Mouse (Mus musculus) liver, embryonic 15.5 days (tissue): Measurements from ENCODE around the gene Tmtc2. TPM values are rescaled to one million over a fixed set of nuclear protein-coding genes. Genes with fewer than 3 reads are reported as not detected.
"Not testable (repeated sequence)": the region's sequence is repeated elsewhere in the genome, so short reads cannot be mapped to it uniquely, and the experiment has no call there.

Experiments
- ATAC-seq: fragments of 200-750 bp; cut with Nextera tagmentation; 2 replicates; pipeline ENCODE4 v1.8.0; 2017; ENCODE audit warnings: moderate number of reproducible peaks, mild to moderate bottlenecking, moderate library complexity; ENCODE audit not compliant: insufficient read depth
- H3K27ac ChIP-seq: fragments of 300-500 bp; sonication (generic); replicated peaks from 2 replicates; pipeline ENCODE4 v1.5.1; 2015; ENCODE audit warnings: mild to moderate bottlenecking, inconsistent platforms
- H3K27me3 ChIP-seq: fragments of 300-500 bp; sonication (generic); 2 replicates; pipeline ENCODE4 v1.6.1; 2015; ENCODE audit warnings: mild to moderate bottlenecking, inconsistent platforms
- H3K36me3 ChIP-seq: fragments of 300-500 bp; sonication (generic); replicated peaks from 2 replicates; pipeline ENCODE4 v1.6.1; 2015; ENCODE audit warnings: moderate library complexity, mild to moderate bottlenecking, inconsistent platforms
- H3K4me1 ChIP-seq: fragments of 300-500 bp; sonication (generic); replicated peaks from 2 replicates; pipeline ENCODE4 v1.6.1; 2015; ENCODE audit warnings: inconsistent platforms
- H3K4me2 ChIP-seq: fragments of 300-500 bp; sonication (generic); 2 replicates; pipeline ENCODE4 v1.6.1; 2015; ENCODE audit warnings: moderate library complexity, mild to moderate bottlenecking, inconsistent platforms
- H3K4me3 ChIP-seq: fragments of 300-500 bp; sonication (generic); replicated peaks from 2 replicates; pipeline ENCODE4 v1.5.1; 2015; ENCODE audit warnings: mild to moderate bottlenecking, inconsistent platforms
- H3K9ac ChIP-seq: fragments of 300-500 bp; sonication (generic); 2 replicates; pipeline ENCODE4 v1.6.1; 2015; ENCODE audit warnings: moderate library complexity, mild to moderate bottlenecking, inconsistent platforms
- H3K9me3 ChIP-seq: fragments of 300-500 bp; sonication (generic); replicated peaks from 2 replicates; pipeline ENCODE4 v1.6.1; 2016; ENCODE audit warnings: inconsistent platforms
- WGBS: fragments of 180-500 bp; shearing (Covaris S2); methylation state at CpG from one replicate; pipeline ENCODE4 v1.1.7; 2015; ENCODE audit warnings: mixed read lengths; ENCODE audit not compliant: insufficient replicate concordance; 5-methylcytosine and 5-hydroxymethylcytosine counted together
- polyA plus RNA-seq: library from polyadenylated mRNA; unstranded; fragments of >200 nt; fragmentation: Nextera tagmentation; extraction: Ambion mirVana; gene quantifications from 2 replicates; pipeline ENCODE4 v1.2.1, GENCODE M21; 2015

Tmtc2 gene
- polyA plus RNA-seq, 1 experiment from 2014 or later = 0.55 TPM

DNA sequence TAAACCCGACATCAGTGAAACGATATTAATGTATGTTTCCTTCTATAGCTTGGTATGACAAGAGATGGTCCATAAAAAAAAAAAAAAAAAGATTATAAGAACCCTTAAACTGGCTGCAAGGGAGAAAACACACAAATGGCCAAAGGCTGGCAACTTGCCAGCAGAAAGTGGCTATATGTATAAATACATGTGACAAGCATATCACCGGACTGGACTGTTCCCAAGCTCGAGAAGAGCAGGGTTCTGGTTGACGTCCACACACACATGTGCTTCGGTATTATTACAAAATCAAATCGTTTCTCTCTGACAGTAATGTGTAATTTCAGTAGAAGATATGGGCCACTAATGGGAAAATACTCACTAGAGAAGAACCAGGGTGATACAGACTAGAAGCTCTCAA is 287.2 kb downstream of the Tmtc2 start:
- H3K9ac ChIP-seq = no peak overlapping the region
- ATAC-seq = no peak
- 64% methylated on average over 7 of the region's 7 CpGs for whole genome bisulfite sequencing

DNA sequence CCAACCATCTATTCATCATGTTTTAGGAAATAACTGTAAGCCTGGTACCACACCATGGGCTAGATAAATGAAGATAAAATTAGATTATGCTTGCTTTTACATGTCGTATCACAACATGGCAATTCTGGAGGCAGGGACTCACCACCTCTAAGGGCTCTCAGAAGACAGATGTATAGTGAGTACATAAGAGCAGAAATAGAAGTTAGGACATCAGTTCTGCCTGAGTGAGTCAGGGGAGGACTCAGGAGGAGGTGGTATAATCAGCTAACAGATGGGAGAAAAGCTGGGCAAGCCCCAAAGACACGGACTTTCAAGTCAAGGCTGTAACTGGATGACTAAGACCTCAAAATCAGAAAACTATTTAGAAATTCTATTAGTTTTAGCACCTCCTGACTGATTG is 288.0 kb downstream of the Tmtc2 start:
- ATAC-seq = no peak
- 59% methylated on average over 2 of the region's 2 CpGs for WGBS
- no peak overlapping the region for H3K4me2 ChIP-seq

More for the DNA sequence above, 287.2 kb downstream of the Tmtc2 start:
- Histone ChIP-seq H3K4me2 (no peak overlapping the region), H3K4me1 (no peaks in the 10 kb centered on the region), H3K4me3 (no peak overlapping the region), H3K9me3 (no peaks in the 10 kb centered on the region), H3K27me3 (no peaks in the 10 kb centered on the region), H3K27ac (no peak overlapping the region), H3K36me3 (no peaks in the 10 kb centered on the region)

DNA sequence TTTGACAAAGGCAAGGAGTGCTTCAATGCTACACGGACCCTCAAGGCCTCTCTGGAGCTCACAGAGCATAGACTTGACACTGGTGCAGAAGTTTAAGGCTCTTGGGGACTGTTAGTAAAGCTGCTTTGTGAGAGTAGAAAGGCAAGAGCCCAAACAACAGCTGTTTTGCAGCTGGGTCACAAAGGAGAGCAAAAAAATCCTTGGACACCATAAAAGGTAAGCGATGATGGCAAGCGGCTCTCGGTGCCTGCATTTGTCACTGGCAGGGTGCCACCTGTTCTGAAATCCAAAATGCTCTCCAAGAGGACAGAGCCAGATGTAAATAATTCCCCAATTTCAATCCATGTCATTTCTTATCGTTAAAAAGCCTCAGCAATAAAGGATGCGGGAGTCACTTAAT is 290.1 kb downstream of the Tmtc2 start:
- Histone ChIP-seq H3K27ac (no peak overlapping the region), H3K36me3 (no peaks in the 10 kb centered on the region), H3K9me3 (no peaks in the 10 kb centered on the region), H3K4me2 (no peak overlapping the region), H3K4me1 (no peaks in the 10 kb centered on the region), H3K4me3 (no peak overlapping the region), H3K9ac (no peak overlapping the region), H3K27me3 (no peaks in the 10 kb centered on the region)
- ATAC-seq = no peak
- WGBS = 77% methylated on average over 6 of the region's 6 CpGs

More for the DNA sequence above, 288.0 kb downstream of the Tmtc2 start:
- H3K36me3 ChIP-seq = no peaks in the 10 kb centered on the region
- H3K4me1 ChIP-seq = no peaks in the 10 kb centered on the region
- H3K4me3 ChIP-seq = no peak overlapping the region
- H3K27me3 ChIP-seq = no peaks in the 10 kb centered on the region
- no peak overlapping the region for H3K27ac ChIP-seq
- H3K9ac ChIP-seq = no peak overlapping the region
- no peaks in the 10 kb centered on the region for H3K9me3 ChIP-seq

DNA sequence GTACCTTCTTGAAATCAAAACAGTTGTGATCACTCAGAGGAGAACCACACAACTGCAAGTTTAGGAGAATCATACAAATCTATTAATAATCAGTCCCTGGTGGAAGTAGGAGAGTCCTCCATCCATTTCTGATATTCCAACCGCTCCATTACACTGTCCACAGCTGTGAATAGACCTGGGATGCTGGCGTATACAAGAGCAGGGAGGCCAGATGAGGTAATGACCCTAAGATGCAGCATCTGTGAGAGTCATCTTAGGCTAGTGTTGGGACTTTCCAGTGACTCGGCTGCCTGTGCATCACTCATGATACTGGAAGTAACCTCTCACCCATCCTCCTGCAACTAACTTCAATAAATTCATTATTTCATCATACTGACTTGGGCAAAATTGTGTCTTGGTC is 293.3 kb downstream of the Tmtc2 start:
- Histone ChIP-seq H3K9me3 (no peaks in the 10 kb centered on the region), H3K4me1 (no peaks in the 10 kb centered on the region), H3K4me3 (no peak overlapping the region), H3K27me3 (no peaks in the 10 kb centered on the region), H3K4me2 (no peak overlapping the region), H3K27ac (no peak overlapping the region), H3K9ac (no peak overlapping the region), H3K36me3 (no peaks in the 10 kb centered on the region)
- no peak for ATAC-seq
- WGBS = 68% methylated on average over 3 of the region's 3 CpGs

DNA sequence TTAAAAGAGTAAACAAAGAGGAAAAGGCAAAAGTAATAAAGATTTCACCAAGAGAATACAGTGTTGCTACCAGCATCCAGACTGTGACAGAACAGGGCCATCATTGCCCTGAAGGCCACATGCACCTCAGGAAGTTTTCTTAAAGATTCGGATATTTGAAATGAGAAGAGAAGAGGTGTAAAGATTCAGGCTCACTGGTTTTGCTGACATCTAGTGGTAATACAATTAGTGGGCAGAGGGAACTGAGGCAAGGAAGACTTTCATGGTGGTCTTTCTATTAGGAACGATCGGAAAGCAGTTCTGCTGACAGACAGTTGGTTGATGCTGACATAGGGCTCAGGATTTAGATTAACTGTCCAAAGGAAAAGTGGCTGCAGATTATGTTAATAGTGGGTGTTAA is 314.2 kb downstream of the Tmtc2 start:
- Histone ChIP-seq H3K36me3 (no peaks in the 10 kb centered on the region), H3K4me1 (no peaks in the 10 kb centered on the region), H3K27ac (no peak overlapping the region), H3K4me3 (no peak overlapping the region), H3K9ac (no peak overlapping the region), H3K4me2 (no peak overlapping the region), H3K9me3 (no peaks in the 10 kb centered on the region), H3K27me3 (no peaks in the 10 kb centered on the region)
- ATAC-seq = no peak
- WGBS = 64% methylated on average over 3 of the region's 3 CpGs

DNA sequence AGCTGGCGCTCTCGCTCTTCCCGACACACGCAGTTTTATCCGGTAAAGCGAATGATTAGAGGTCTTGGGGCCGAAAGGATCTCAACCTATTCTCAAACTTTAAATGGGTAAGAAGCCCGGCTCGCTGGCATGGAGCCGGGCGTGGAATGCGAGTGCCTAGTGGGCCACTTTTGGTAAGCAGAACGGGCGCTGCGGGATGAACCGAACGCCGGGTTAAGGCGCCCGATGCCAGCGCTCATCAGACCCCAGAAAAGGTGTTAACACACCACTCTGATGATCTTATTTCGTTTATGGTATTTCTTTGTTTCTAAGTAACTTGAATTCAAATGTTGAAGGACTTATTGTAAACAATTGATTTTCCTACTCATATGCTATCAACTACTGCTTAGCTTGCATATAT is 336.0 kb downstream of the Tmtc2 start:
- not testable (repeated sequence) for H3K27ac ChIP-seq, H3K4me1 ChIP-seq, H3K36me3 ChIP-seq, H3K9me3 ChIP-seq, H3K9ac ChIP-seq, ATAC-seq, H3K4me2 ChIP-seq, H3K27me3 ChIP-seq, H3K4me3 ChIP-seq
- WGBS = 63% methylated on average over 22 of the region's 22 CpGs

DNA sequence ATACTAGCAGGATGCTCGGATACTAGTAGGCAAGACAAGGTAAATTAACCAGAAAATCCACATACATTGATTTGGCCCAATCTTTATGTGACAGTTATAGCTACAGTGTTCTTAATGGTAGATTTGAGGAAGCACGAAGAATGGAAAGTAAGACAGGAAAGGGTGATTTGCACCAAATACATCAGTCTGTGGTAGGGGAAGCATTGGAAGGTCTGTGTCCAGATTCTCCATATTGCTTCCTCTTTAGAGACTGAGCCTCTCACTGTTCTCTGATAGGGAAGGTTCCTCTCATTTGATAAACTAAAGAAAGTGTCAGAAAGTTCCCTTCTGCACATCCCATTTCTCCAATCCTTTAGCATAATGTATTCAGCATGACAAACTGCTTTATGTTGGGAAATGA is 341.4 kb downstream of the Tmtc2 start:
- no peak overlapping the region for H3K9ac ChIP-seq
- H3K4me3 ChIP-seq = no peak overlapping the region
- no peaks in the 10 kb centered on the region for H3K27me3 ChIP-seq
- no peak overlapping the region for H3K27ac ChIP-seq
- no peaks in the 10 kb centered on the region for H3K9me3 ChIP-seq
- H3K4me1 ChIP-seq = no peaks in the 10 kb centered on the region
- WGBS = 43% methylated on average over 2 of the region's 2 CpGs
- no peaks in the 10 kb centered on the region for H3K36me3 ChIP-seq
- no peak for ATAC-seq
- no peak overlapping the region for H3K4me2 ChIP-seq

DNA sequence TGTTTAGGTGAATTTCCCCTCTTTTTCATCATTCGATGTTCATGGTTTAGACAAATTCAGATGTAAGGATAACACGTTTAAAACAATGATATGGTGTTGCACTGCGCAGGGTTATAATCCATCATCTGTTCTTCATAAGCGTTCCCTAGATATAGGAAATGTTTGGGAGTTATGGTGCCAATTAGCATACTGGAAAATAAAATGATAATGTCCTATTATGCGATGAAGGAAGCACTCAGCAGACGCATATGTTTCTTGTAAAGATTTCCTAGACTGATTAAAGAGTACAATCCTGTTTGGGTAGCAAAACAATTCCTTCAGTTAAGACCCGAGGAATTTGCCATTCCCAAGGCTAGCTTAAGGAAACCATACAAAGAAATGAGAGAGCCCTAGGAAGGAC is 343.8 kb downstream of the Tmtc2 start:
- Histone ChIP-seq H3K9me3 (no peaks in the 10 kb centered on the region), H3K4me1 (no peaks in the 10 kb centered on the region), H3K27me3 (no peaks in the 10 kb centered on the region), H3K9ac (no peak overlapping the region), H3K4me3 (no peak overlapping the region), H3K4me2 (no peak overlapping the region), H3K27ac (no peak overlapping the region), H3K36me3 (no peaks in the 10 kb centered on the region)
- no peak for ATAC-seq
- WGBS = 63% methylated on average over 7 of the region's 7 CpGs

DNA sequence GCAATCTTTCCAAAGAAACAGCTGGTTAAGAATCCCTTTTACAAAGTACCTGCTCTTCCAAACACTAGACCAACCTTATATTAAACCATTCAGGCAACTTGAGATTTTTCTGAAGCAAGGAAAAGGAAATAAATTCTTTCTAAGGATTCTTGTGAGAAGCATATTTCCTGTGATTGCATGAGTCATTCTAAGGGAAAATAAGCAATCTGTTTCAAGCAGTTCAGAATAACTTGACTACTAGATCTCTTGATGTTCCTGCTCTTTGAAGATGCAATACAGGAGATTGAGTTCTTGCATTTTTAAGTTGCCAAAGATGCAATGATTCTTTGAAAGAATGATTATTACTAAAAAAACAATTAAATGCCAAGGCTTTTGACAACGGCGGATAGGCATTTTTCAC is 345.6 kb downstream of the Tmtc2 start:
- no peak for ATAC-seq
- Histone ChIP-seq H3K9me3 (no peaks in the 10 kb centered on the region), H3K4me2 (no peak overlapping the region), H3K27me3 (no peaks in the 10 kb centered on the region), H3K4me1 (no peaks in the 10 kb centered on the region), H3K36me3 (no peaks in the 10 kb centered on the region), H3K27ac (no peak overlapping the region), H3K9ac (no peak overlapping the region), H3K4me3 (no peak overlapping the region)
- WGBS = 72% methylated on average over 2 of the region's 2 CpGs

DNA sequence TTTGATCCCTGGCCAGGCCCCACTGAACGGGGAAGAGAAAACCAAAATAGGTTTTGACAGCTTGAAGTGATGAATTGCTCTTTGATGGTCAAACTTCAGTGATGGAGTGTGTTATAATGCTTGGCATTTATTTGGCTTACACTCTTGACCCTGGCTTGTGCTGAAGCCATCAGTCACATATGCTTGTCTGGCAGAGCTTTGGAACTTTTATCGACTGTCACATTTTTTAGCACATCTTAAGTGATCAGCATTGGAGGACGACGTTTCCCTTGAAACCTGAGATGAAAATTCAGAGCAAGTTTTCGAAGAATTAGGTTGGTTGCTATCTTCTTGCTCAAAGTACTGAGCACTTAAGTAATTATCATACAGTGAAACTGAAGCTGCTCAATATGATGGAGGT is 346.6 kb downstream of the Tmtc2 start:
- H3K4me1 ChIP-seq = 0 out of 2 replicates have a peak, but pooled peaks cover 2% of the 10 kb centered on the region

DNA sequence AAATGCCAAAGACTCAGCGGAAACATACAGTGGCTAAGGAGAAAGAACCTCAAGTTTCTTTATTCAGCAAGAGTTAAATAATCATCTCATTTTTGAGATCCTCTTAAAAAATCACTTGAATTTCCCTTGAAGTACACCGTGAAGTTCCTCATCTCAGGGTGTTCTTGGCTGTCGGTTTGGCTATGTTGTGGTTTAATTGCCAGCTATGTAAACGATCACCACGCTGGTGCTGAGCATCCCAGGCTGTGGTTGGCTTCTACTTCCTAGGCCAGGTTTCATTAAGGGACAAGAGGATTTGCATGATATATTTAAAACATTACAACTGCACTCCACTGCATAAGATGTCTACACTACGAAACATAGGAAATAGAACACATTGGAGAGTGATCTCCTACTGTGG is 348.5 kb downstream of the Tmtc2 start:
- Histone ChIP-seq H3K9ac (no peak overlapping the region), H3K4me2 (no peak overlapping the region), H3K36me3 (no peaks in the 10 kb centered on the region), H3K9me3 (no peaks in the 10 kb centered on the region), H3K4me3 (no peak overlapping the region), H3K4me1 (0 out of 2 replicates have a peak, but pooled peaks cover 2% of the 10 kb centered on the region), H3K27me3 (no peaks in the 10 kb centered on the region), H3K27ac (no peak overlapping the region)
- no peak for ATAC-seq
- WGBS = 60% methylated on average over 6 of the region's 6 CpGs

More for the DNA sequence above, 346.6 kb downstream of the Tmtc2 start:
- Histone ChIP-seq H3K27me3 (no peaks in the 10 kb centered on the region), H3K9ac (no peak overlapping the region), H3K9me3 (no peaks in the 10 kb centered on the region), H3K4me2 (no peak overlapping the region), H3K4me3 (no peak overlapping the region), H3K27ac (no peak overlapping the region), H3K36me3 (no peaks in the 10 kb centered on the region)
- 67% methylated on average over 5 of the region's 5 CpGs for WGBS
- no peak for ATAC-seq

DNA sequence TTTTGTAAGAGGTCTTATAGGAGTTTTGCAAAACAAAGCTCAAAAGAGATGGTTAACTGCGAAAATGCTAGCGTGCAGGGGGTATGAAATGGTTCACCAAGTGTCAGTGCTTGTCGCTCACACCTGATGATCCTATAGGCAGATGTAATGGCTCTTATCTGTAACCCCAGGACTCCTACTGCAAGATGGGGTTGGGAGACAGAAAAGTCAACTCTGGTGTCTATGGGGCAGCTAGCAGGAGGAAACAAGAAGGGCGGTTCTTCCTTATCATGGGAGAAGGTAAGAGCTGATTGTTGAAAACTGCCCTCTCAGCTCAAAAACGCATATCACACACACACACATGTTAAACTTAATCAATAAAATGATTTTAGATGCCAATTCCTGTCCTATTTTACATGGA is 351.3 kb downstream of the Tmtc2 start:
- ATAC-seq = peak; percentile 62
- WGBS = 35% methylated on average over 5 of the region's 5 CpGs

More for the DNA sequence above, 351.3 kb downstream of the Tmtc2 start:
- no peaks in the 10 kb centered on the region for H3K9me3 ChIP-seq
- no peaks in the 10 kb centered on the region for H3K36me3 ChIP-seq
- no peak overlapping the region for H3K4me3 ChIP-seq
- no peak overlapping the region for H3K4me2 ChIP-seq
- H3K9ac ChIP-seq = no peak overlapping the region
- no peak overlapping the region for H3K27ac ChIP-seq
- H3K4me1 ChIP-seq = 0 out of 2 replicates have a peak, but pooled peaks cover 2% of the 10 kb centered on the region
- no peaks in the 10 kb centered on the region for H3K27me3 ChIP-seq
